Mouse (Mus musculus): Measurements from ENCODE around the gene Znrf3. TPM values are rescaled to one million over a fixed set of nuclear protein-coding genes. Genes with fewer than 3 reads are reported as not detected.

The Znrf3 gene
- polyA plus RNA-seq, 1 experiment, result 0.30 TPM

- no peak for TF ChIP-seq GATA1 (IDR thresholded peaks at IDR 0.05; ENCODE audit: borderline replicate concordance, low read length)
- no peak for TF ChIP-seq FLI1 (IDR thresholded peaks at IDR 0.05; ENCODE audit: low read length)
- H3K36me3 ChIP-seq (replicated peaks; ENCODE audit: low read length), result peaks cover 27% of the 10 kb centered on the region
Measured at GRCm38 (mm10) chr11:5278463-5278862, 166.2 kb downstream of the Znrf3 start.

GRCm38 (mm10) chr11:5277307-5277971 lies 167.2 kb downstream of the Znrf3 start:
- TF ChIP-seq FLI1 (IDR thresholded peaks at IDR 0.05; ENCODE audit: low read length) (no peak), GATA1 (IDR thresholded peaks at IDR 0.05; ENCODE audit: borderline replicate concordance, low read length) (no peak)
- Histone ChIP-seq H3K4me3 (replicated peaks) (no peak overlapping the region), H3K27me3 (replicated peaks) (peaks cover 11% of the 10 kb centered on the region), H3K9me3 (no peaks in the 10 kb centered on the region), H3K4me1 (peaks cover 3% of the 10 kb centered on the region), H3K36me3 (replicated peaks; ENCODE audit: low read length) (peaks cover 18% of the 10 kb centered on the region)

More at GRCm38 (mm10) chr11:5278463-5278862, 166.2 kb downstream of the Znrf3 start:
- Histone ChIP-seq H3K27me3 (replicated peaks) (peaks cover 11% of the 10 kb centered on the region), H3K4me1 (peaks cover 6% of the 10 kb centered on the region), H3K9me3 (no peaks in the 10 kb centered on the region), H3K4me3 (replicated peaks) (no peak overlapping the region)

GRCm38 (mm10) chr11:5275216-5275615 lies 169.4 kb downstream of the Znrf3 start:
- no peaks in the 10 kb centered on the region for H3K36me3 ChIP-seq (replicated peaks; ENCODE audit: low read length)
- no peak overlapping the region for H3K4me3 ChIP-seq (replicated peaks)
- peaks cover 15% of the 10 kb centered on the region for H3K4me1 ChIP-seq
- no peak for TF ChIP-seq GATA1 (IDR thresholded peaks at IDR 0.05; ENCODE audit: borderline replicate concordance, low read length)
- TF ChIP-seq FLI1 (IDR thresholded peaks at IDR 0.05; ENCODE audit: low read length), result no peak
- H3K9me3 ChIP-seq, result no peaks in the 10 kb centered on the region
- peaks cover 19% of the 10 kb centered on the region for H3K27me3 ChIP-seq (replicated peaks)

- H3K9me3 ChIP-seq, result peaks cover 3% of the 10 kb centered on the region; the same call in 1 of the 2 replicates
- H3K36me3 ChIP-seq (replicated peaks; ENCODE audit: low read length), result no peaks in the 10 kb centered on the region
- peaks cover 15% of the 10 kb centered on the region for H3K4me1 ChIP-seq
- H3K4me3 ChIP-seq (replicated peaks), result no peak overlapping the region
- H3K27me3 ChIP-seq (replicated peaks), result peaks cover 20% of the 10 kb centered on the region
- TF ChIP-seq GATA1 (IDR thresholded peaks at IDR 0.05; ENCODE audit: borderline replicate concordance, low read length) (no peak), FLI1 (IDR thresholded peaks at IDR 0.05; ENCODE audit: low read length) (no peak)
Measured at GRCm38 (mm10) chr11:5272536-5273234, 172.0 kb downstream of the Znrf3 start.

DNA sequence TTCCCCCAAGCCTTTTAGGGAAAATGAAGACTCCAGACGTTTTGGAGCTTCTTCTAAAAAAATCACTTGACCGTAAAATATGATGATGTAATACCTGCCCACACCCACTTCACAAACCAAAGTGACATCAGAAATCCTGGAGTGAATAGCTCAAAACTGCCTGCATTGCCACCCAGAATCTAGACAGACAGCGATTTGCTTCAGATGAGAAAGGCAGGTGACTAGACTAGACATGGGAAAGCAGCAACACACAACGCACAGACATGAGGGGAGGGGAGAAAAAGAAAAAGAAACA lies 172.6 kb downstream of the Znrf3 start:
- Histone ChIP-seq H3K9me3 (peaks cover 3% of the 10 kb centered on the region; the same call in 1 of the 2 replicates), H3K36me3 (replicated peaks; ENCODE audit: low read length) (no peaks in the 10 kb centered on the region), H3K4me3 (replicated peaks) (no peak overlapping the region), H3K4me1 (peaks cover 15% of the 10 kb centered on the region), H3K27me3 (replicated peaks) (peaks cover 22% of the 10 kb centered on the region)
- TF ChIP-seq GATA1 (IDR thresholded peaks at IDR 0.05; ENCODE audit: borderline replicate concordance, low read length), result no peak
- no peak for TF ChIP-seq FLI1 (IDR thresholded peaks at IDR 0.05; ENCODE audit: low read length)

- no peak overlapping the region for H3K4me3 ChIP-seq (replicated peaks)
- H3K4me1 ChIP-seq, result peaks cover 15% of the 10 kb centered on the region
- no peaks in the 10 kb centered on the region for H3K36me3 ChIP-seq (replicated peaks; ENCODE audit: low read length)
- peaks cover 3% of the 10 kb centered on the region; the same call in 1 of the 2 replicates for H3K9me3 ChIP-seq
- TF ChIP-seq GATA1 (IDR thresholded peaks at IDR 0.05; ENCODE audit: borderline replicate concordance, low read length), result no peak
- TF ChIP-seq FLI1 (IDR thresholded peaks at IDR 0.05; ENCODE audit: low read length), result no peak
- peaks cover 24% of the 10 kb centered on the region for H3K27me3 ChIP-seq (replicated peaks)
Measured at GRCm38 (mm10) chr11:5271274-5272065, 173.2 kb downstream of the Znrf3 start.

DNA sequence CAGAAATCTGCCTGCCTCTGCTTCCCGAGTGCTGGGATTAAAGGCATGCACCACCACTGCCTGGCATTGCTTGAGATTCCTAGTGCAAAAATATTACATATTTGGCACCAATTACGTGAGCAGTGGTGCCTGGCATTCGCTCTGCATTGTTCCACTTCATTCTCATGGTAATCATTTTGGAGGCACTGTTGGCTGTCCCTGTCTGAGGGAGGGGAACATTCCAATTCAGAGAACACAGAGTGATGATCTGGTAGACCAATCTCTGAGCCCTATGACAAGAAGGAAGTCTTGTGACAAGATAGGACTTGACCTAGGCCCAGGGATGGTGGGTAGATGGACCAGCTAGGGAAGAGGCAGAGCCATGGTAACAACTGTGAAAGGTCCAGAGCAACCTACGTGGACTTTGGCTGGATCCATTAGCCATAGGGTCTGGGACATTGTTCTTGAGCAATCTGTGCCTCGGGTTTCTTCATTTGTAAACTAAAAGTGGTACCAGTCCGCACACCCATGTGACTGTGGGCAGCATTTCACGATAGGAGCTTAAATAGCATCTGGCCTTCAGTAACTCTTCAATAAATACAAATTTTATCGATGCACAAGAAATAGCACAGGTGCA lies 174.7 kb downstream of the Znrf3 start:
- peaks cover 30% of the 10 kb centered on the region for H3K27me3 ChIP-seq (replicated peaks)
- no peak overlapping the region for H3K4me3 ChIP-seq (replicated peaks)
- peaks cover 15% of the 10 kb centered on the region for H3K4me1 ChIP-seq
- TF ChIP-seq FLI1 (IDR thresholded peaks at IDR 0.05; ENCODE audit: low read length) (no peak), GATA1 (IDR thresholded peaks at IDR 0.05; ENCODE audit: borderline replicate concordance, low read length) (no peak)
- H3K9me3 ChIP-seq, result peaks cover 3% of the 10 kb centered on the region; the same call in 1 of the 2 replicates
- no peaks in the 10 kb centered on the region for H3K36me3 ChIP-seq (replicated peaks; ENCODE audit: low read length)

DNA sequence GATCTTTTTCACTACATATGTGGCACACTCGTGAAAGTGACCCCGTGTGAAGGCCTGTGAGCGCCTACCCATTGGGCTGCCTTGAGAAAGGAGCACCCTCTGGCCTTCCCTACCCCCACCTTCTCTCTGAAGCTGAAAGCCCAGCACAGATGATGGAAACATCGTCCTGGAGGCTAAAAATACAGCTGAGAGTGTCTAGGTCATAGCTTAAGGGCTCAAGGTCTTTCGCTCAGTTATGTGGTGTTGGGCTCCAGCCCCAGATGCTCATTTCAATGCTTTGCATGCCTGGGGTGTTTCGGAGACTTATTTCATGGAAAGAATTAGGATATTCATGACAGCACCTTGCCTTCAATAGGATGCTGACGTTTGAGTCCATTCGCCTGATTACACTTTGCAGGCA lies 178.9 kb downstream of the Znrf3 start:
- TF ChIP-seq FLI1 (IDR thresholded peaks at IDR 0.05; ENCODE audit: low read length) (no peak), GATA1 (IDR thresholded peaks at IDR 0.05; ENCODE audit: borderline replicate concordance, low read length) (no peak)

DNA sequence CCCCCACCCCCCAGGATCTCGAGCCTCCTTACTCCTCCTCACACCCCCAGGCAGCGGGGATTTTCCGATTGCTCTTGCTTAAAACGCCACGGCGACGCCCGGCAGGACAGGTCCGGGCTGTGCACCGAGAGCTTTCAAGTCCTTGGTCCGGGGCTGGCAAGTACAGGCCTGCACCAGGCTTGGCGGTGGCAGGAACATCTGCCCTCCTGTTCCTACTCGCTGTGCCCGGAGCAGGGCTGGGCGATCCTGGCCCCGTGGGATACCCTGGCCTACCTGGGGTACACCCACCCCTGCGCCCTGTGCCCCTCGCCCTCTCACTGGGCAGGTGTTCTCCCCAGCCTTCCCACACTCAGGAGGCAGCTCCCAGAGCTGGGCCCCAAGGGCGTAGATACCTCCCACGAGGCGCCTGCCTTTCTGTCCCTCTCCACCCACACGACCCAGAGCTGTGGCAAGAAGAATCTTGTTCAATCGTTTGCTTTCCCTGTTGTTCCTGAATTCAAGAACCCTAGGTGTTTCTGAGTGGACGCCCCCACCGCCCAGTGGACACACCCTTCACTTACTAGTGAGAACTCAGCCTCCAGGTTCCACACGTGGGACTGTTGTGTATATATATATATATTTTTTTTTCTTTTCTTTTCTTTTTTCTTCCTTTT lies 181.4 kb downstream of the Znrf3 start:
- H3K4me3 ChIP-seq (replicated peaks), result no peak overlapping the region
- TF ChIP-seq FLI1 (IDR thresholded peaks at IDR 0.05; ENCODE audit: low read length) (no peak), GATA1 (IDR thresholded peaks at IDR 0.05; ENCODE audit: borderline replicate concordance, low read length) (no peak)
- H3K27me3 ChIP-seq (replicated peaks), result peaks cover 40% of the 10 kb centered on the region
- H3K36me3 ChIP-seq (replicated peaks; ENCODE audit: low read length), result no peaks in the 10 kb centered on the region
- no peaks in the 10 kb centered on the region for H3K9me3 ChIP-seq
- H3K4me1 ChIP-seq, result peaks cover 29% of the 10 kb centered on the region

More for the DNA sequence above, 178.9 kb downstream of the Znrf3 start:
- Histone ChIP-seq H3K4me3 (replicated peaks) (no peak overlapping the region), H3K36me3 (replicated peaks; ENCODE audit: low read length) (no peaks in the 10 kb centered on the region), H3K4me1 (peaks cover 20% of the 10 kb centered on the region), H3K27me3 (replicated peaks) (peaks cover 33% of the 10 kb centered on the region), H3K9me3 (peaks cover 3% of the 10 kb centered on the region; the same call in 1 of the 2 replicates)

Data from megakaryocyte, embryonic 14.5 days (primary cell).